Mouse (Mus musculus): Measurements from ENCODE around the gene Actg2.

Gene Actg2

DNA sequence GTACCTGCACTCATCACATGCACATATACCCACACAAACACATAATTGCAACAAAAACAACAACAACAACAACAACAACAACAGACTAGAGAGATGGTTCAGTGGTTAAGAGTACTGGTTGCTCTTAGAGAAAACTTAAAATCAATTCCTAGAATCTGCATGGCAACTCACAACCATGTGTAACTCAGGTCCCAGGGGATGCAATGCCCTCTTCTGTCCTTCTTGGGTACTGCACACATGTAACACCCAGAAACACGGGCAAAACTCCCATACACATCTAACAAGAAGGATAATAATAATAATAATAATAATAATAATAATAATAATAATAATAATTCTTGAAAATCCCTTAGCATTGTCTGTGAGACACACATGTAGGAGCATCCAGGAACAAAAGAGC, 23.6 kb downstream of the Actg2 start:
- no peak for DNase-seq (ENCODE audit: low spot score)

DNA sequence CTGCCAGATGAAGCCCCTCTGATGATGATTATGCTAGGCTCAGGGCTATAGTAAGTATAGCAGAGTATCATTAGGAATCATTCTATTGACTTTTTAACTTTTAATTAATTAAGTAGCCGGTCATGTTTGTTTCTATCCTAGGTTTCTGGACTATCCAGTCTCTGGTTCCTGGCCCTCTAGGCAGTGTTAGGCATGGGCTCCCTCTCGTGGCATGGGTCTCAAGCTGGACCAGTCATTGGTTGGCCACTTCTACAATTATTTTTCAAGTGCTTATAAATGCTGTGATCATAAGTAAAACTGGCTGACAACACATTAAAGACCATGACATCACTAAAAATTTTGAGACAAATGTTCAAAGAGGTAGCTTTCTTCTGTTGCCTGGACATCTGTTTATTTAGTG, 25.9 kb downstream of the Actg2 start:
- DNase-seq (ENCODE audit: low spot score) = no peak

GRCm38 (mm10) chr6:83509442-83509841, 26.6 kb downstream of the Actg2 start:
- DNase-seq (ENCODE audit: low spot score) = no peak

DNA sequence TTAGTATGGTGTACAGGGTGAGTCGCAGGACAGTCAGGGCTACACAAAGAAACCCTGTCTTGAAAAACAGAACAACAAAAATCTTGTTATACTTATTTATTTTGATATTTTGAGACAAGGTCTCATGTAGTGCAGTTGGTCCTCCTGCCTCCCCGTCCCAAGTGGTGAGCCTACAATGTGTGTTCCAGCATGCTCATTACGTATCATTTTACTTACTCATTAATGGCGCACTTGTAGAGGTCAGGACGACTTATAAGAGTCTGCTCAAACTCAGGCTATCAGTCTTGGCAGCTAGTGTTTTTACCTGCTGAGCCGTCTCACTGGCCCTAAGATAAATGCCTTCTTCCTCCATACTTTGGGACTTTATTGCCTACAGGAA, 28.9 kb downstream of the Actg2 start:
- DNase-seq (ENCODE audit: low spot score) = no peak

DNA sequence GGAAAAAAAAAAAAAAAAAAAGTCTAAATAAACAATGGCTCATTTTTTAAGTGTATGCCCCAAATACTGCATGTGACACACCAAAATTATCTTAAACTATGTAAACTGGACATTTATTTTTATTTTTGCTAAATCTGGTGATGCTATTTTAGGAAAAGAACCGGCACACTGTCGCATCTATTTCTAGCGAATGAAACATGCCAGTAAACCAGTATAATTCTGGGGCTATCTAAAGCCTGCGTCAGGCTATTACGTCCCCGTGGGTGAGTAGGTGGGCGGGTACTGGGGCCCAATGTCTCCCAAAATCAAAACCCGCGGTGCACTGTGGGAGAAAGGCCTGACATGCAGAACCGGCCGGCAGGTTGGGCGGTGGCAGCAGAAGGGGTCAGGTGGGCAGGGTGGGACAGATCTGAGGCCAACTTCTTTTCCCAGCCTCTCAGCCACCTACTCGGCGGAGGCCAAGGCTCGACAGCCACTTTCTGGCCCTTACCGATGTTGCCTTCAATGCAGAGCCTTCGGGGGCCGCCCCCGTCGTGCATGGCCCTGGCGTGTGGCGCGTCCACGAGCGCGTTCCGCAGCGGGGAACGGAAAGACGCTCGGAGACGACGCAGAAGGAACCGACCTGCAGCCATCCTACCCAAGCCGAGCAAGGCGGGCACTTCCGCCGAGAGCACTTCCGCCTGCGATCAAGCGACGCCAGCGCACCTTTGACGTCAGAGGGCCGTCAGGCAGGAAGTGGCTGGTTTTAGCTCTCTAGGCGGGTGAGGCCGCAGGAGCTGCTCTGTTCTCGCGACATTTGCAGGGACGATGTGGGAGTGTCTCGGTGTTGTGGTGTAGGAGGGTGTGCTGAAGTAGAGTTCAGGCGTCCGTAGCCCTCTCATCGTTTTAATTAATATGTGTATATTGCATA, 29.6 kb downstream of the Actg2 start, which contains the start of gene Dguok:
TSS of gene Dguok (minus strand) at position 712 of the 910 bp plus-strand sequence.
- peak; percentile 98 for DNase-seq (ENCODE audit: low spot score)

DNA sequence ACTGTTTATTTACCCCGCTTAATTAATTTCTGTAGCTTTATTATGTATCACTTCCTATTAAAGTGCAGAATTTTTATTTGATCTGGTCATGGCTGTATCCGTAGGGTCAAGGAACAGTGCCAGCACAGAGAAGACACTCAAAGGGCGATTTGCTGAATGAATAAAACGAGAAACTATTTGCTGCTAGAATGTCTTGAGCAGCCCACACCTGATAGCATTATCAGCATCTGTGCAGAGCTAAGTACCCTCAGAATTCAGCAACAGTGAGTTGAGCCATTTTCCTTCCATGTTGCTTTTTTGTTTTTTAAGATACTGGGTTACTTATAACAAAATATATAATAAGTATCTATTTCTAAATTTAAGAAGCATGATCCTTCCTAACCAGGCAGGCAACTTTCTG, 30.5 kb downstream of the Actg2 start:
- DNase-seq (ENCODE audit: low spot score) = no peak

GRCm38 (mm10) chr6:83503361-83503760, 32.7 kb downstream of the Actg2 start:
- no peak for DNase-seq (ENCODE audit: low spot score)

DNA sequence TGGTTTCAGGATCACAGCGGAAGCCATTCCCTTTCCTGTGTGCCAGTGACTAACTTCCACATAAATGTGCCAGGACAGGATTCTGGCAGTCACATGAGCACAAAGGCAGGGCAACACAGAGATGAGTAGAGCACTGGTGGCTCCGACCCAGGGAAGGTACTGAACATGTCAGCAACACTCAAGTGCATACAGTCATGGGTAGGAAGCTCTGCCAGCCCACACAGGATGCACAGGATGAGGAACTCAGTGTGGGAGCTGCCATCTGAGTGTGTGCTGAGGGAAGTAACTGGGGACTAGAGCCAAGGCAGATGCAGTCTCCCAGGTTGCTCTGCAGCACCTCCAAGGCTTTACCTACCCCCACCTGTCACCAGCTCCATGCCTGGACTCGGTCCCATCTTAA, 33.4 kb downstream of the Actg2 start:
- DNase-seq (ENCODE audit: low spot score) = no peak

- no peak for DNase-seq (ENCODE audit: low spot score)
Measured at GRCm38 (mm10) chr6:83501524-83502310, 34.3 kb downstream of the Actg2 start.

GRCm38 (mm10) chr6:83500462-83500861, 35.6 kb downstream of the Actg2 start:
- DNase-seq (ENCODE audit: low spot score) = no peak

- no peak for DNase-seq (ENCODE audit: low spot score)
Measured at GRCm38 (mm10) chr6:83499078-83499477, 37.0 kb downstream of the Actg2 start.

- DNase-seq (ENCODE audit: low spot score) = no peak
Measured at GRCm38 (mm10) chr6:83496753-83497710, 39.0 kb downstream of the Actg2 start.

DNA sequence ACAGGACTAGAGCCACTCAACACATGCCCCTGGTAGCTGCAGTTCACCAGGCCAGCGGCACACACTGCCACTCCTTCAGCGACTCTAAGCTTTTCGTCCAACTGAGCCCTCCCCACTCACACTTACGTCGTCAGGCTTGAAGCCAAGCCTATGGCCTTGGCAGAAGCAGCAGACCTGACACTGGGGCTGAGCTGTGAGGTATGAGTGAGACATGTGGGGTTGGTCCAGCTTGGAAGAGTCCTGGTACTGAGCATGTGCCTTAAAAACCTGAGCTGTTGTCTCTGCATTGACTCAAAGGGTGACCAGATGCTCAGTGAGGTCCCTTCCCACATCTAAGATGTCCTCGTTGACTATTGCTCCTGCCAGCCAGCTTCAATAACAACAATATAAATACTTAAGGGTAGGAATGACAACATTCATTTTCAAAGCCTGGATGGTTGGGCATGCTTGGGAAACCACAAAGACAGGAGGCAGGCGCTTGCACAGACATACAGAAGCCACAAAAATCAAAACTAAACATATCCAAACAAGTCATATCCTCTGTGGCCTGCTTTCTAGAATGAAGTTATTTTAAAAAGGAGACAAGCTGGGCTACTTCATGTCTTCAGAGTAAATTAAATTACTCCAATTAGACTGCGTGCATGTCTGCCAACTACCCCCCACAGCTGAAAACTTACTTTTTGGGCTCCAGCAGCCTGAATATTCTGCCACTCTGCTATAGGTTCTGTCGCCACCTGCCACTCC, 39.9 kb downstream of the Actg2 start:
- no peak for DNase-seq (ENCODE audit: low spot score)

DNA sequence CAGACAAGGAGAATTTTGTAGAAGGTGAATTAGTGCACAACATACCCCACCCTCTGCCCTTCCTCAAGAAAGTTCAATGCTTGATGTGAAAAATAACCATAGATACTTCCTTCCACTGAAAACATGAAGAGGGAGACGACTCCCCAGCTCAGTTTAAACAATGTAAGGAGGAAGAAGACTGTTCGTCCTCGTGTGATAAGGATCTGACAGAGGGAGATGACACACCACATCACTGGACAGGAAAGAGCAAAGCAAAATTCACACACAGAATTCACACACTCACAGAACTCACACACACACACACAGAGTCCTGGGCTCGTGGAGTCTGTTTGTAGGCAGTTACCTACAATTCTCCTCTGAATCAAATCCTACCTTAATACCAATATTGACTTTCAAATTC, 45.4 kb downstream of the Actg2 start:
- DNase-seq (ENCODE audit: low spot score) = no peak

DNA sequence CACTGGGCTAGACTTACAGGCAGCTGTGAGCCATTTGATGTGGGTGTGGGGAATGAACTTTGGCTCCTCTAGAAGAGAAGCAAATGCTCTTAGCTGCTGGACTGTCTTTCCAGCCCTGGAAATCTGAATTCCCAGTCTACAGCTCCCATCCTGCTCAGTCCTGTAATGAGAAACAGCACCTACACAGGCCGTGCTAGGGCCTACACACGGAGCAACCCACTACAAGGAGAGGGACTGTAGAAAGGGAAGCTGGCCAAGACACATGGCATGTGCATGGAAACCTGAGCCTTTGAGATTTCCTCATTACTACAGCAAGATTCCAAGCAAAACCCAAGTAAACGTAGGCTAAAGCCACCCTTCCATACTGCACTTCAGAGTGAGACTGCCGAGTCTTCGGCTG, 47.9 kb downstream of the Actg2 start:
- no peak for DNase-seq (ENCODE audit: low spot score)

DNA sequence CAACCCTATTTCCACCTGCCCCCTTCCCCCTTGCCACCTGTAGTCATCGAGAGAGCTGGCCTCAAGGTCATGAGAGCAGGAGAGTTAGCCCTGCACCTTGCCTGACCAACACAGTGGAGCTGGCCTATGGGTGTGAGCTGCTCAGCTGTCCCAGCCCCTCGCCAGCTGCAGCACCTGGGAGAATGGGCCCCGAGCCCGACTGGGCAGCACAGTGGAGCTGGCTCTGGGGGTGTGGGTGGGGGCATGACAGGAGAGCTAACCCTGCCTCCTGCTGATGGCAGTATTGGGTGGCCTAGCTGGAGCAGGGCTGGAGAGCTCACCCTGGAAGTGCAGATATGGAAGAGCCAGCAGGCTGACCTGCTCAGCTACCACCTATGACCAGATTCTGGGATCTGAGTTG, 48.8 kb downstream of the Actg2 start:
- no peak for DNase-seq (ENCODE audit: low spot score)

- no peak for DNase-seq (ENCODE audit: low spot score)
Measured at GRCm38 (mm10) chr6:83485854-83486253, 50.2 kb downstream of the Actg2 start.

DNA sequence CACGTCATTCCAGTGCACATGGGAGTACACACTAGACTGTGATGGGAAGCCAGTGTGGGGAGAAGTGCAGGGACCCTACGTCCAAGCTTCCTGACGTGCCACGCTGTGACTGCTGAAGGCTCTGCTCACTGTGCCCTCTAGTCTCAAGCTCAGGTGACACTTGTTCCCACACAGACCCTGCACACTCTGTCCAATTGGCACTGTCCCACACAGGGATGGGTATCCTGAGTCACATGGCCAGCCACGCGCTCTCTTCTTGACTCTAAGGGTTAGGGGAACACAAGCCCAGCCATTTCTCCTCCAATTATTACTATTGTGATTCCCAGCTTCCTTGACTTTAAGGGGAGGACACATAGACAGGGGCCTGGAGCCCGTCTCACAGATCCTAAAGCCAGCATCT, 52.3 kb downstream of the Actg2 start:
- DNase-seq (ENCODE audit: low spot score) = no peak

GRCm38 (mm10) chr6:83482418-83483085, 53.5 kb downstream of the Actg2 start:
- DNase-seq (ENCODE audit: low spot score) = no peak

DNA sequence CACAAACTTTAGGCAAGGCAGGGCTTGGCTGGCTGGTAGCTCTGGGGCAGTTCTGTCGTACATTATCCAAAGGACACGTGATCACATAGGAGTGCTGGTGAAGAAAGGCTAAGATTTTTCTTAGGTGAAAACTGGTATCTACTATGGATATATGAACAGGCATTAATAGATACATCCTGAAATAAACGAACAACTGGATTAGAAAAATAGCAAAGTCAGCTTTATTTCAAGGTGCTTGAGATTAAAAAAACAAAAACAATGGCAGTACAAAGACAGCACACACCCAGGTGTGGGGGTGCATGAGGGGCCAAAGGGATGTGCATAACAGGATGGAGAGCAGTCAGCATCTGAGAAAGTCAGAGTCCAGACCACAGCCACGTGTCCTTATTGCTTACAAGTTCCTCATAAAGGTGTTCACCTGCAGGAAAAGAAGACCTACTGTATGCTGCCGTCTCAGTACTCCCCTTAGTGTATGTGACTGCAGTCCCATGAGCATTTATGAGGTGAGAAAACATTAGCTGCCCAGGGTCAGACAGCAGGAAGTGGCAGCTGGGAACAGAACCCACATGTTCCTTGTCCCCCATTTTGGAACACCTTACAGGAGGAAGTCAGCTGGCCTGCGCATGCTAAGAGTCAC, 55.9 kb downstream of the Actg2 start:
- DNase-seq (ENCODE audit: low spot score) = no peak

All from testis, postnatal 14 days (tissue).